Mouse (Mus musculus): ENCODE measurements around the gene Srrt. TPM values are rescaled to one million over a fixed set of nuclear protein-coding genes. Genes with fewer than 3 reads are reported as not detected.
"Not testable (repeated sequence)": the region's sequence is repeated elsewhere in the genome, so short reads cannot be mapped to it uniquely, and the experiment has no call there.

The Srrt gene
- total RNA-seq, 4 experiments from 2014 or later: 54.4 to 62.6 (median 60.3) TPM

- no peak for DNase-seq (ENCODE audit: low spot score)
Observed at GRCm38 (mm10) chr5:137297126-137297525, 10.3 kb downstream of the Srrt start.

GRCm38 (mm10) chr5:137295712-137296111 lies 11.8 kb downstream of the Srrt start:
- DNase-seq (ENCODE audit: low spot score): no peak

GRCm38 (mm10) chr5:137295296-137295695 lies 12.2 kb downstream of the Srrt start:
- no peak for DNase-seq (ENCODE audit: low spot score)

- DNase-seq (ENCODE audit: low spot score): no peak
Observed at GRCm38 (mm10) chr5:137294744-137295093, 12.8 kb downstream of the Srrt start.

GRCm38 (mm10) chr5:137293839-137294743 lies 13.4 kb downstream of the Srrt start, which contains the start of gene Ufsp1:
Gene Ufsp1, plus strand, starts transcription at chr5:137294629.
- DNase-seq (ENCODE audit: low spot score): peak; percentile 93

- DNase-seq (ENCODE audit: low spot score): peak; percentile 64
Observed at GRCm38 (mm10) chr5:137293282-137293681, 14.2 kb downstream of the Srrt start.

- DNase-seq (ENCODE audit: low spot score): no peak
Observed at GRCm38 (mm10) chr5:137291381-137291926, 16.0 kb downstream of the Srrt start.

GRCm38 (mm10) chr5:137290677-137291076 lies 16.8 kb downstream of the Srrt start:
- no peak for DNase-seq (ENCODE audit: low spot score)

- no peak for DNase-seq (ENCODE audit: low spot score)
Observed at GRCm38 (mm10) chr5:137289591-137290365, 17.7 kb downstream of the Srrt start.

GRCm38 (mm10) chr5:137288999-137289470 lies 18.4 kb downstream of the Srrt start:
- DNase-seq (ENCODE audit: low spot score): no peak

GRCm38 (mm10) chr5:137287953-137288743 lies 19.3 kb downstream of the Srrt start:
- no peak for DNase-seq (ENCODE audit: low spot score)

- no peak for DNase-seq (ENCODE audit: low spot score)
Observed at GRCm38 (mm10) chr5:137287032-137287952, 20.2 kb downstream of the Srrt start, which contains the start of gene Ache. Gene Ache, plus strand, starts transcription at chr5:137287519.

GRCm38 (mm10) chr5:137286655-137287031 lies 20.8 kb downstream of the Srrt start:
- peak; percentile 92 for DNase-seq (ENCODE audit: low spot score)

GRCm38 (mm10) chr5:137285986-137286385 lies 21.5 kb downstream of the Srrt start:
- no peak for DNase-seq (ENCODE audit: low spot score)

GRCm38 (mm10) chr5:137285045-137285444 lies 22.4 kb downstream of the Srrt start:
- DNase-seq (ENCODE audit: low spot score): no peak

- DNase-seq (ENCODE audit: low spot score): not testable (repeated sequence)
Observed at GRCm38 (mm10) chr5:137284411-137284810, 23.1 kb downstream of the Srrt start.

- no peak for DNase-seq (ENCODE audit: low spot score)
Observed at GRCm38 (mm10) chr5:137277360-137278342, 29.8 kb downstream of the Srrt start.

GRCm38 (mm10) chr5:137268131-137268910 lies 39.2 kb downstream of the Srrt start:
- peak; percentile 62 for DNase-seq (ENCODE audit: low spot score)

All from heart, adult 8-10 months (tissue).